Mouse (Mus musculus): ENCODE data around the gene Got1. TPM values are rescaled to one million over a fixed set of nuclear protein-coding genes. Genes with fewer than 3 reads are reported as not detected.

Got1 gene
- polyA plus RNA-seq, 1 experiment from 2014 or later, result 85.0 TPM

DNA sequence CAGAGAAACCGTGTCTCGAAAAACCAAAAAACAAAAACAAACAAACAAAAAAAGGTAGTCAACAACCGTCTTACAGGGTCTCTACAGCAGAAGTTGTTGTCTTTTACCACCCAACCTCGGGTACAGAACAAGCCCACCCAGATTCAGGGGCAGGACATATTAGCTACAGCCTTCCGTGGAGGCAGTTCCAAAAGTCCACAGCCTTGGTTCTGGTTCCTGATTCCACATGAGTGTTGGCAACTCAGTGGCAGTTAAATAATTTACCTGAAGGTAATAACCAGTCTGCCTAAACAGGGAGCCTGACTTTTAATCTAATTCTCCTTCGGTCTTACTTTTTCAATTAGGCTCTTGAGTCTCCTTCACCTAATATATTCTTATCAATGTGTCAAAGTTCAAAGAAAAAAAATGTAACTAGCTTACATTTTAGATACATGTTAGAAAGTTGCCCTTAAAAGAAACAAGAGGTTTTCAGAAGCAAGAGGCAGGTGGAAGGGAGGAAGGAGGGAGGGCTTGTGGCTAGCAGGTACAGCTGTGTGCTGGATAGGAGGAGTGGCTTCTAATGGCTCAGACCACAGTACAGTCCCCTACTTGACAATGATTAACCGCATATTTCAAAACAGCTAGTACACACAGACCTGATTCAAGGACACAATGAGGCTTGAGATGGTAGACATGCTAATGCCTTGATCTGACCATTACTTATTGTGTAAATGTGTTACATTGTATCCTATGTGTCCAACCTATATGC is 60.7 kb downstream of the Got1 start:
- Histone ChIP-seq H3K4me2 (replicated peaks; ENCODE audit: low read depth) (no peak overlapping the region; the same call in 1 of the 2 replicates), H3K27ac (ENCODE audit: low read depth, low read length) (peak overlapping the region; percentile 57; the same call in 1 of the 2 replicates), H3K9ac (ENCODE audit: low read depth, low read length) (no peak overlapping the region), H3K36me3 (ENCODE audit: control insufficient read depth, insufficient read depth) (no peaks in the 10 kb centered on the region), H3K4me1 (replicated peaks; ENCODE audit: control insufficient read depth, insufficient read depth, low read length) (no peaks in the 10 kb centered on the region), H3K27me3 (replicated peaks; ENCODE audit: control insufficient read depth, insufficient read depth, low read length) (no peaks in the 10 kb centered on the region), H3K4me3 (ENCODE audit: low read depth, low read length) (no peak overlapping the region), H3K9me3 (ENCODE audit: control insufficient read depth) (no peaks in the 10 kb centered on the region)
- peak; percentile 99 for ATAC-seq
- no peak for TF ChIP-seq CTCF (IDR thresholded peaks at IDR 0.05; ENCODE audit: low read depth)
- WGBS, result 60% methylated on average over 7 of the region's 7 CpGs

DNA sequence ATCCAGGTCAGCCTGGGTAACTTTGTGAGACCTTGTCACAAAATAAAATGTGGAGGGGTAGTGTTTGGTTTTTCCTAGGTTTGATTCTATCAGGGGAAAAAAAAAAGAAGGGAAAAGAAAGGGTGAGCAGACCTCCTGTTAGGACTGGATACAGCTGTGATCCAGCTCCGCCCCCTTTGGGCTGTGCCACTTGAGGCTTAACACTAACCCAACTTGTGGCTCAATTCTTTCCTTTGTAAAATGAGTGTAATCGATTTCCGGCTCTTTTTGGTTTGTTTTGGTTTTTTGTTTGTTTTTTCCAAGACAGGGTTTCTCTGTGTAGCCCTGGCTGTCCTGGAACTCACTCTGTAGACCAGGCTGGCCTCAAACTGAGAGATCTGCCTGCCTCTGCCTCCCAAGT is 62.3 kb downstream of the Got1 start:
- Histone ChIP-seq H3K4me3 (ENCODE audit: low read depth, low read length) (no peak overlapping the region), H3K4me2 (replicated peaks; ENCODE audit: low read depth) (no peak overlapping the region), H3K27me3 (replicated peaks; ENCODE audit: control insufficient read depth, insufficient read depth, low read length) (peaks cover 5% of the 10 kb centered on the region; the same call in 1 of the 2 replicates), H3K36me3 (ENCODE audit: control insufficient read depth, insufficient read depth) (no peaks in the 10 kb centered on the region), H3K27ac (ENCODE audit: low read depth, low read length) (no peak overlapping the region), H3K9ac (ENCODE audit: low read depth, low read length) (no peak overlapping the region), H3K9me3 (ENCODE audit: control insufficient read depth) (no peaks in the 10 kb centered on the region), H3K4me1 (replicated peaks; ENCODE audit: control insufficient read depth, insufficient read depth, low read length) (no peaks in the 10 kb centered on the region)
- ATAC-seq, result no peak
- no peak for TF ChIP-seq CTCF (IDR thresholded peaks at IDR 0.05; ENCODE audit: low read depth)
- WGBS, result 89% methylated on average over 3 of the region's 3 CpGs

DNA sequence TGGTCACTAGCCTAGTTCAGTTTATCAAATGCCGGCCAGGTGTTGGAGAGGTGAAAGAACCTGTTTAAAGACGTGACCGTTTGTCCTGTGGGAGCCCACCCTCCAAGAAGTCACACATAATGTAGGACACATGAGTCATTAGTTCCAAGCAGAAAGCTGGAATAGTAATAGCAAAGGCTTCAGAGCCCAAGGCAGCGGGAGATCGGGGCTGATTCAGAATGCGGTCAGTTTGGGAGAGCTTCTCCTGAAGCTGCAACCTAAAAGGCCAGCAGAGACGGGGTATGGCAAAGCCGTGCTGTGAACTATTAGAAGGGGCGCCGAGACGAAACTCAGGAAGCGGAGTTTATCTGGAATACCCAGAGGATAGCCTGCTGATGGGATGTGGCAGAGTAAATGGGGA is 63.9 kb downstream of the Got1 start:
- TF ChIP-seq CTCF (IDR thresholded peaks at IDR 0.05; ENCODE audit: low read depth), result no peak
- WGBS, result 92% methylated on average over 12 of the region's 12 CpGs
- no peak for ATAC-seq

DNA sequence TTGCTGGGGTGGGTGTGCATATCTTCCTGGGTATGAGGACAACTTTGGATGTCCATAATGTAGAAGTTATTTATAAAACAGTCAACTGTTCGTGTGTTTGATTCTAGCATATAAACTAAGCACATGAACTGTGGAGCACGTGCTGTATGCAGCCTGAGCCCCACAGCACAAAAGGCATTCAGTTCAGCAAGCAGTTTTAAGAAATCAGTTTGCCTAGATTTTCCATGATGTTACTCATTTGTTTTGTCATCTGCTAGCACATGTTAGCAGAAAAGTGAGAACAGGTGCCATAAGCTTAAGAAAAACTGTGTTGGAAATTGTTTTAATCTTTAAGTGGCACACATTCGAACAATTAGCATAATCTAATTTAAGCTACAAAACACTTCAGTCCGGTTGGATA is 64.5 kb downstream of the Got1 start:
- no peak overlapping the region for H3K4me3 ChIP-seq (ENCODE audit: low read depth, low read length)
- 76% methylated on average over 4 of the region's 4 CpGs for WGBS
- peaks cover 9% of the 10 kb centered on the region; the same call in 1 of the 2 replicates for H3K27me3 ChIP-seq (replicated peaks; ENCODE audit: control insufficient read depth, insufficient read depth, low read length)
- H3K4me2 ChIP-seq (replicated peaks; ENCODE audit: low read depth), result no peak overlapping the region
- TF ChIP-seq CTCF (IDR thresholded peaks at IDR 0.05; ENCODE audit: low read depth), result no peak
- H3K9ac ChIP-seq (ENCODE audit: low read depth, low read length), result no peak overlapping the region
- H3K36me3 ChIP-seq (ENCODE audit: control insufficient read depth, insufficient read depth), result no peaks in the 10 kb centered on the region
- H3K9me3 ChIP-seq (ENCODE audit: control insufficient read depth), result no peaks in the 10 kb centered on the region
- no peaks in the 10 kb centered on the region for H3K4me1 ChIP-seq (replicated peaks; ENCODE audit: control insufficient read depth, insufficient read depth, low read length)
- H3K27ac ChIP-seq (ENCODE audit: low read depth, low read length), result no peak overlapping the region
- ATAC-seq, result no peak

More for the DNA sequence above, 63.9 kb downstream of the Got1 start:
- Histone ChIP-seq H3K4me1 (replicated peaks; ENCODE audit: control insufficient read depth, insufficient read depth, low read length) (no peaks in the 10 kb centered on the region), H3K36me3 (ENCODE audit: control insufficient read depth, insufficient read depth) (no peaks in the 10 kb centered on the region), H3K27me3 (replicated peaks; ENCODE audit: control insufficient read depth, insufficient read depth, low read length) (peaks cover 9% of the 10 kb centered on the region; the same call in 1 of the 2 replicates), H3K9me3 (ENCODE audit: control insufficient read depth) (no peaks in the 10 kb centered on the region), H3K9ac (ENCODE audit: low read depth, low read length) (no peak overlapping the region), H3K4me3 (ENCODE audit: low read depth, low read length) (no peak overlapping the region), H3K4me2 (replicated peaks; ENCODE audit: low read depth) (no peak overlapping the region), H3K27ac (ENCODE audit: low read depth, low read length) (no peak overlapping the region)

DNA sequence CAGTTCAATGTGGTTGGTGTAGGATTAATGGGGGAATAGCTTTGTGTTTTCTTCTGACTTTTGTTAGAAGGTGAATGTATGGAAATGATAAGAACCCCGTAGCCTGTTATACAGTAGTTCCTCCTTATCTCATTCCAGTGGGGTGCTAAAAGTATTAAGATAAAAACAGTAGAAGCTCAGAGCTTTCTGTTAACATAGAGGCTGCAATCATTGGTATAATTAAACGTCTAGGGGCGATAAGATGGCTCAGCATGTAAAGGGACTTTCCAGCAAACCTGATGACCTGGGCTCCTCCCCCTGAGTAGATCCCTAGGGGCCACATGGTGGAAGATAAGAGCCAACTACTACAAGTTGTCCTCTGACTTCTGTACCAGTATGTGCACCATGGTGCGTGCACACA is 71.4 kb downstream of the Got1 start:
- no peak for ATAC-seq
- Histone ChIP-seq H3K27me3 (replicated peaks; ENCODE audit: control insufficient read depth, insufficient read depth, low read length) (peaks cover 9% of the 10 kb centered on the region; the same call in 1 of the 2 replicates), H3K4me2 (replicated peaks; ENCODE audit: low read depth) (no peak overlapping the region)

DNA sequence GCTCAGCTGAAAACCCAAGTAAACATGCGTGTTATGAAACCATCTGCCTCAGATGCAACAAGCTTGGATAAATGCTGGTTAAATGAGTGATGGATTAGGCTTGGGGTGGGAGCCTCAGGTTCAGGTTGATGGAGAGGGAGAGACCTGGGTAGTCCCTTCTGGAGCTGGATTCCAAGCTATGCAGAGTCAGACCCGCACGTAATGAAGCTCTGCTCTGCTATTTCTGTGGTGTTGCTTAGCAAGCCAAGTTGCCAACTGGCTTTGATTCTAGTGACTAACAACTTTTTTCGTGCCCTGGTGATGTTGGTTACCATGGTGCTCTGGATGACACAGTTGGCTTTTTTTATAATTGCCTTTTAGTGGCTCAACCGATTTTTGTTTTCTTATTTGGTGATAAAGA is 72.2 kb downstream of the Got1 start:
- Histone ChIP-seq H3K9me3 (ENCODE audit: control insufficient read depth) (no peaks in the 10 kb centered on the region), H3K36me3 (ENCODE audit: control insufficient read depth, insufficient read depth) (no peaks in the 10 kb centered on the region), H3K4me2 (replicated peaks; ENCODE audit: low read depth) (no peak overlapping the region), H3K27ac (ENCODE audit: low read depth, low read length) (no peak overlapping the region), H3K9ac (ENCODE audit: low read depth, low read length) (no peak overlapping the region), H3K4me1 (replicated peaks; ENCODE audit: control insufficient read depth, insufficient read depth, low read length) (no peaks in the 10 kb centered on the region), H3K4me3 (ENCODE audit: low read depth, low read length) (no peak overlapping the region), H3K27me3 (replicated peaks; ENCODE audit: control insufficient read depth, insufficient read depth, low read length) (peaks cover 4% of the 10 kb centered on the region; the same call in 1 of the 2 replicates)
- 89% methylated on average over 5 of the region's 5 CpGs for WGBS
- ATAC-seq, result no peak
- TF ChIP-seq CTCF (IDR thresholded peaks at IDR 0.05; ENCODE audit: low read depth), result no peak

More for the DNA sequence above, 71.4 kb downstream of the Got1 start:
- TF ChIP-seq CTCF (IDR thresholded peaks at IDR 0.05; ENCODE audit: low read depth), result no peak
- Histone ChIP-seq H3K9ac (ENCODE audit: low read depth, low read length) (no peak overlapping the region), H3K36me3 (ENCODE audit: control insufficient read depth, insufficient read depth) (no peaks in the 10 kb centered on the region), H3K4me1 (replicated peaks; ENCODE audit: control insufficient read depth, insufficient read depth, low read length) (no peaks in the 10 kb centered on the region), H3K4me3 (ENCODE audit: low read depth, low read length) (no peak overlapping the region), H3K27ac (ENCODE audit: low read depth, low read length) (no peak overlapping the region), H3K9me3 (ENCODE audit: control insufficient read depth) (no peaks in the 10 kb centered on the region)
- WGBS, result 46% methylated on average over 4 of the region's 4 CpGs

All from intestine, postnatal 0 days (tissue).